Mouse (Mus musculus): ENCODE results near the gene Rab26.

GRCm38 (mm10) chr17:24481027-24481815 is 52.8 kb downstream of the Rab26 start:
- no peak for TF ChIP-seq EP300 (IDR thresholded peaks at IDR 0.05; ENCODE audit: insufficient read depth, low read depth, low read length)
- no peak for TF ChIP-seq CTCF (IDR thresholded peaks at IDR 0.05)
- no peak for TF ChIP-seq POLR2A (IDR thresholded peaks at IDR 0.05; ENCODE audit: insufficient read depth, low read depth, low read length)
